Mouse (Mus musculus) neural tube, embryonic 11.5 days (tissue): Measurements from ENCODE around the gene Pde10a. TPM values are rescaled to one million over a fixed set of nuclear protein-coding genes. Genes with fewer than 3 reads are reported as not detected.

Experiments
- ATAC-seq: fragments of 200-750 bp; cut with Nextera tagmentation; 2 replicates; pipeline ENCODE4 v1.8.0; 2017; ENCODE audit warnings: moderate number of reproducible peaks, mild to moderate bottlenecking, moderate TSS enrichment, moderate library complexity; ENCODE audit not compliant: insufficient read depth, low FRiP score, low TSS enrichment
- DNase-seq: peaks from one replicate; pipeline ENCODE4 v3.0.0-alpha.2; 2015; ENCODE audit warnings: low spot score
- H3K27ac ChIP-seq: fragments of 300-500 bp; sonication (generic); 2 replicates; pipeline ENCODE4 v1.5.1; 2014; ENCODE audit warnings: low read depth, mild to moderate bottlenecking, low read length
- H3K27me3 ChIP-seq: fragments of 300-500 bp; sonication (generic); 2 replicates; pipeline ENCODE4 v1.6.1; 2014; ENCODE audit warnings: mild to moderate bottlenecking, low read length, mixed read lengths; ENCODE audit not compliant: control insufficient read depth, insufficient read depth
- H3K36me3 ChIP-seq: fragments of 300-500 bp; sonication (generic); 2 replicates; pipeline ENCODE4 v1.6.1; 2014; ENCODE audit warnings: mild to moderate bottlenecking, low read length, moderate library complexity, mixed read lengths; ENCODE audit not compliant: control insufficient read depth, insufficient read depth
- H3K4me1 ChIP-seq: fragments of 300-500 bp; sonication (generic); 2 replicates; pipeline ENCODE4 v1.6.1; 2014; ENCODE audit warnings: low read length, mixed read lengths; ENCODE audit not compliant: control insufficient read depth, insufficient read depth
- H3K4me2 ChIP-seq: fragments of 300-500 bp; sonication (generic); 2 replicates; pipeline ENCODE4 v1.6.1; 2014; ENCODE audit warnings: low read depth, mild to moderate bottlenecking, moderate library complexity
- H3K4me3 ChIP-seq: fragments of 300-500 bp; sonication (generic); 2 replicates; pipeline ENCODE4 v1.5.1; 2014; ENCODE audit warnings: low read depth, low read length
- H3K9ac ChIP-seq: fragments of 300-500 bp; sonication (generic); 2 replicates; pipeline ENCODE4 v1.6.1; 2014; ENCODE audit warnings: mild to moderate bottlenecking, low read length
- H3K9me3 ChIP-seq: fragments of 300-500 bp; sonication (generic); 2 replicates; pipeline ENCODE4 v1.6.1; 2016; ENCODE audit warnings: low read length; ENCODE audit not compliant: control insufficient read depth
- WGBS: fragments of 180-500 bp; shearing (Covaris S2); extraction: QIAGEN DNeasy Blood & Tissue Kit; methylation state at CpG from one replicate; pipeline ENCODE4 v1.1.7; 2014; 5-methylcytosine and 5-hydroxymethylcytosine counted together
- polyA plus RNA-seq: library from polyadenylated mRNA; unstranded; fragments of >200 nt; fragmentation: Nextera tagmentation; extraction: Ambion mirVana; gene quantifications from 2 replicates; pipeline ENCODE4 v1.2.1, GENCODE M21; 2014

Gene Pde10a
- polyA plus RNA-seq, 1 experiment from 2014 or later: 5.9 TPM

DNA sequence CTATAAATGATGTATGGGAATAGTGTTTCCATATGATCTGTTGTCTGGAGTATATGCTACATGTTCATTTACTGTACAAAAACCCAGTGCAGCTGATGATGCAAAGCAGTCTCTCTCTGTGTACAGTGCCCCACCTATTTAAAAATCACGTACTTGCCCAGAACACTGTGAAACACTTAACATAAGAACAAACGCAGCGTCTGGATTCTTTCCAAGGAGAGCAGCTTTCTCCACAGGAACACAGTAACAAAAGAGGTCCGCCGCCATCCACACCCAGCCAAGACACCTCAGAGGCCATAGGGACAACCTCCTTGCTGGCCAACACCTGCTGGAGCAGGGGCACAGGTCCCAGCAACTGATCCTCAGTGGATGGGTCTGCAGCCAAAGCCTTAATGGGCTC lies 460.5 kb downstream of the Pde10a start:
- Histone ChIP-seq H3K27ac (no peak overlapping the region), H3K36me3 (no peaks in the 10 kb centered on the region; the same call in 1 of the 2 replicates), H3K4me1 (no peaks in the 10 kb centered on the region), H3K9me3 (no peaks in the 10 kb centered on the region), H3K4me2 (no peak overlapping the region), H3K4me3 (no peak overlapping the region), H3K9ac (no peak overlapping the region), H3K27me3 (no peaks in the 10 kb centered on the region)
- DNase-seq: no peak
- WGBS: 80% methylated on average over 5 of the region's 5 CpGs
- ATAC-seq: no peak

DNA sequence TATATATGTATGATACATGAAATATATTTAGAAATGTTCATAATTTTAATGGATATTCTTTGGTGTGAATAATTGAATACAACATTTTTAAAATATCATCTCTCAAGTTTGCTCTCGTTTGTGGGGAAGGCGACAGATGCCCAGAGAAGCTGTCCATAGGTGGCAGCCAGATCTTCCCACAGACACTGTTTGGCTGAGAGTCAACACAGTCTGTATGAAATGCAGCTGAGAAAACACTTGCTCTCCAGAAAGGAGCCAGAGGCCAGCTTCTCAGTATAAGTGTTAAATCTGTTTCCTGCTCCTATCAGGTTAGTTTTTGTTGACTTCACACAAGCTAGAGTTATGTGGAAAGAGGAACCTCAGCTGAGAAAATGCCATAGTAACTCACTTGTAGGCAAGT lies 461.4 kb downstream of the Pde10a start:
- no peaks in the 10 kb centered on the region for H3K4me1 ChIP-seq
- ATAC-seq: no peak
- H3K9ac ChIP-seq: no peak overlapping the region
- H3K36me3 ChIP-seq: no peaks in the 10 kb centered on the region
- H3K27ac ChIP-seq: no peak overlapping the region
- DNase-seq: no peak
- H3K9me3 ChIP-seq: no peaks in the 10 kb centered on the region
- H3K27me3 ChIP-seq: no peaks in the 10 kb centered on the region
- no peak overlapping the region for H3K4me3 ChIP-seq
- 71% methylated on average over 2 of the region's 2 CpGs for WGBS
- no peak overlapping the region for H3K4me2 ChIP-seq

GRCm38 (mm10) chr17:8987369-8987768 lies 462.2 kb downstream of the Pde10a start:
- ATAC-seq (no peak), DNase-seq (no peak)
- H3K4me1 ChIP-seq: no peaks in the 10 kb centered on the region
- H3K4me2 ChIP-seq: no peak overlapping the region
- no peaks in the 10 kb centered on the region for H3K9me3 ChIP-seq
- H3K4me3 ChIP-seq: no peak overlapping the region
- no peak overlapping the region for H3K9ac ChIP-seq
- whole genome bisulfite sequencing: 86% methylated on average over 5 of the region's 5 CpGs
- H3K36me3 ChIP-seq: peaks cover under 1% of the 10 kb centered on the region; the same call in 1 of the 2 replicates
- H3K27ac ChIP-seq: no peak overlapping the region
- no peaks in the 10 kb centered on the region for H3K27me3 ChIP-seq

DNA sequence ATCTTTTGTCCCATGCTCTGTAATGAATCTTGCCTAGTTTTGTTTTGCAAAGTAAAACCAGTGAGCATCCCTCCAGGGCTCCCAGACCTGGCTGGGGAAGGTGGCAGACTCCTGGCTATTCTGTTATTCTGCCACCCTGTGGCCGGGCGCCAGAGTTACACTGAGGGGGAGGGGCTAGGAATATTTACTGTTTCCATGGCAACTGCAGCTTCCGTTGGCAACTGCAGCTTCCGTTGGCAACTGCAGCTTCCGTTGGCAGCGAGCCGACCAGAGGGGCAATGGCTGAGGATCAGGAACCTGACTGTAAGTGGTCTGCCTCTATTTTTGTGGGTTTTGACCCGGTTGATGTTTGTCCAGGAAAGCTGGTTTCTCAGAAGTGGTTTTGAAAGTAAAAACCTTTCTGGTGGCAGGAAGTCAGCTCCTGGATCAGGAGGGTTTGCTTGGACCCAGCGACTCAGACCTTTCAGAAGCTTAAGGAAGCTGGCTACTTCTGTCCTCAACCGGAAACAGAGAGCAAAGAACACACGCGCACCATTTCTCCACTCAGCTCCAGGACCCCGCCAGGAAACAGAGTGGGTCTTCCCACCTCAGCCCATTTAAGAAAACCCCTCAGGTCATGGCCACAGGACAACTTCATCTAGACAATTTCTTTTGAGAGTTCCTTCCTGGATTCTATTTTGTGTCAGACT lies 463.1 kb downstream of the Pde10a start, which contains the start of gene 1700010I14Rik:
Gene 1700010I14Rik (plus strand): TSS at position 215 of the 689 bp plus-strand sequence.
- H3K27ac ChIP-seq: no peak within 1 kb of the TSS
- H3K4me1 ChIP-seq: no peaks in the 10 kb centered on the region
- 5% methylated on average over 13 of the region's 13 CpGs for WGBS
- H3K9me3 ChIP-seq: no peaks in the 10 kb centered on the region
- H3K27me3 ChIP-seq: no peaks in the 10 kb centered on the region
- H3K4me3 ChIP-seq: peak within 1 kb of the TSS; percentile 36
- H3K36me3 ChIP-seq: peaks cover 2% of the 10 kb centered on the region; the same call in 1 of the 2 replicates
- ATAC-seq: peak; percentile 45
- peak within 1 kb of the TSS; percentile 65 for H3K4me2 ChIP-seq
- DNase-seq: peak; percentile 83
- peak within 1 kb of the TSS; percentile 49 for H3K9ac ChIP-seq

GRCm38 (mm10) chr17:8991160-8991559 lies 466.0 kb downstream of the Pde10a start:
- Histone ChIP-seq H3K27ac (no peak overlapping the region), H3K9me3 (no peaks in the 10 kb centered on the region), H3K4me1 (no peaks in the 10 kb centered on the region), H3K27me3 (no peaks in the 10 kb centered on the region), H3K4me3 (no peak overlapping the region), H3K9ac (no peak overlapping the region), H3K36me3 (peaks cover 2% of the 10 kb centered on the region; the same call in 1 of the 2 replicates), H3K4me2 (no peak overlapping the region)
- DNase-seq: peak; percentile 27
- 23% methylated on average over 8 of the region's 8 CpGs for WGBS
- ATAC-seq: no peak

DNA sequence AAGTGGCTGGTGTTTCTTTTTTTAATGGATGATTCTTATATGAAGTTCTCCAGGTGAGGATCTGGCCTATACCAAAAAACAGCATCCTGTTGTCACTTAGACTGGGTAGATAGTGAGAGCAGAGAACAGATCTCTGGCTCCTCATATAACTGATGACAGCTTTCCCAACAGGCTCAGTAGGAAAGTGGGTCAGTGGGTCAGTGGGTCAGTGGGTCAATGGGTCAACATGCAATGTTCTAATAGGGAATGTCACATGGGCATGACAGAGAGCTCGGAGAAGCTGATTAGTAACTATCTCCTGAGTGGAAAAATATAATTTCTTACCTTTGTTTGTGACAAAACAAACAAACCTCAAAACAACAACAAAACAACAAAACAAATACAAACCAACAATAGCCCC lies 470.2 kb downstream of the Pde10a start:
- WGBS: 68% methylated on average over 1 of the region's 1 CpGs
- Histone ChIP-seq H3K36me3 (peaks cover 3% of the 10 kb centered on the region; the same call in 1 of the 2 replicates), H3K4me1 (no peaks in the 10 kb centered on the region)

DNA sequence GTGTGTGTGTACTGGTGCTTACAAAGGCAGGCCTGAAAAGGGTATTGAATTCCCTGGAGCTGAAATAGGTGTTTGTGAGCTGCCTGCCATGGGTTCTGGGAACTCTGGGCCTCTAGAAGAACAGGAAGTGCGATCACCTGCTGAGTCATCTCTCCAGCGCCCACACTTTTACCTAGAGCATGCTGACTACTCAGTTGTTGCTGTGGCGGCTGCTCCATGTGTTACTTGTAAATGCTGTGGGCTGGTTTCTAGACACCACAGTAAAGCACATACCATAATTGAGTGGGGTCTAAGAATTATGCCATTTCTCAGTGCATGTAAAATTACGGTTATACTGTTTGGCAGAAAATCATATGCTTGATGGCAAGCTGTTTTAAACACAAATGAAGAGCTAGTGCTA lies 477.3 kb downstream of the Pde10a start:
- no peak overlapping the region for H3K9ac ChIP-seq
- H3K36me3 ChIP-seq: peaks cover 2% of the 10 kb centered on the region; the same call in 1 of the 2 replicates
- WGBS: 81% methylated on average over 4 of the region's 4 CpGs

More for the DNA sequence above, 470.2 kb downstream of the Pde10a start:
- Histone ChIP-seq H3K9ac (no peak overlapping the region), H3K4me3 (no peak overlapping the region), H3K4me2 (no peak overlapping the region), H3K27me3 (no peaks in the 10 kb centered on the region), H3K9me3 (no peaks in the 10 kb centered on the region), H3K27ac (no peak overlapping the region)
- no peak for DNase-seq
- ATAC-seq: no peak

DNA sequence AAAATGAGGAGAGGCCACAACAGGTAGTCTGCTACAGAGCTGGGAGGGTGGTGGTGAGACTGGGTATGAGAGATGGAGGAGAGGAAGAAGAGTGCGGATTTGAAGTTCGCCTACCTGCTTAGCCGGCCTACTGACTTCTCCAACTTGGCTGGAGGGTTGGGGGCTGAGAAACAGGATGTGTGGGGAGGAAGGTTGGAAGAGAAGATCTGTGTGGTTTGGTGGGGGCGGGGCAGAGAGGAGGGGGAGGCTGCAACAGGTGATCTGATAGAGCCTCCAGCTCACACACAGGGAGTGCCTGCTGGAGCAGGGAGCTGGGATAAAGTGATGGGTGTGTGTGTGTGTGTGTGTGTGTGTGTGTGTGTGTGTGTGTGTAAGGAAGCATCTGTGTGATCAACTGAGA lies 479.3 kb downstream of the Pde10a start:
- H3K4me1 ChIP-seq: no peaks in the 10 kb centered on the region
- H3K4me3 ChIP-seq: no peak overlapping the region
- H3K36me3 ChIP-seq: peaks cover 2% of the 10 kb centered on the region; the same call in 1 of the 2 replicates
- no peak overlapping the region for H3K9ac ChIP-seq
- no peaks in the 10 kb centered on the region for H3K9me3 ChIP-seq
- no peak for ATAC-seq
- H3K27ac ChIP-seq: no peak overlapping the region
- 83% methylated on average over 4 of the region's 4 CpGs for WGBS
- H3K4me2 ChIP-seq: no peak overlapping the region
- no peaks in the 10 kb centered on the region for H3K27me3 ChIP-seq
- DNase-seq: no peak

More for the DNA sequence above, 477.3 kb downstream of the Pde10a start:
- Histone ChIP-seq H3K27ac (no peak overlapping the region), H3K9me3 (no peaks in the 10 kb centered on the region), H3K4me3 (no peak overlapping the region), H3K4me2 (no peak overlapping the region), H3K4me1 (no peaks in the 10 kb centered on the region), H3K27me3 (no peaks in the 10 kb centered on the region)
- ATAC-seq (no peak), DNase-seq (no peak)
